Mouse (Mus musculus): ENCODE measurements around the gene Ceacam1.
"Not testable (repeated sequence)": the region's sequence is repeated elsewhere in the genome, so short reads cannot be mapped to it uniquely, and the experiment has no call there.

Gene Ceacam1

GRCm38 (mm10) chr7:25439978-25440815, 37.2 kb downstream of the Ceacam1 start:
- no peak for DNase-seq (ENCODE audit: low spot score)

GRCm38 (mm10) chr7:25439124-25439822, 38.1 kb downstream of the Ceacam1 start:
- no peak for DNase-seq (ENCODE audit: low spot score)

- no peak for DNase-seq (ENCODE audit: low spot score)
These were observed 40.7 kb downstream of the Ceacam1 start for GRCm38 (mm10) chr7:25436704-25437103.

DNA sequence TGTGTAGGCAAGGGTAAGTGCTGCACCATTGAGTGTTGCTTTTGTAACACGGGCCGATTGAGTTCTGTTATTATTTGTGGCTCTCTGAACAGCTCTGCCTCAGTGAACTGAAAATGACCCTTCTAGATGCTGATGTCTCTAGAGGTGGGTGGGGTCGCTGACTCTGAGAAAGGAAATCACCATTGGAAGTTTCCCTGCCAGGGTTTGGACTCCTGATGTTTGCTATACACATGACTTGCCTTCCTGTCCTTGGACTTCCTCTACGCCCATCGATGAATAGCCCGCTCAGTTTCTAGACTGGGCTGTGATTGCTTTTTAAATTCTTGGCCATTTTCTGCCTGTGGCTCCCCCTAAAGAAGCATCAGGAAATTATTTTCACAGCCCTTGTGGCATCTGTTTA, 41.2 kb downstream of the Ceacam1 start:
- no peak for DNase-seq (ENCODE audit: low spot score)

- no peak for DNase-seq (ENCODE audit: low spot score)
These were observed 41.9 kb downstream of the Ceacam1 start for GRCm38 (mm10) chr7:25435546-25435851.

GRCm38 (mm10) chr7:25434654-25435545, 42.5 kb downstream of the Ceacam1 start:
- DNase-seq (ENCODE audit: low spot score) = no peak

- DNase-seq (ENCODE audit: low spot score) = no peak
These were observed 43.4 kb downstream of the Ceacam1 start for GRCm38 (mm10) chr7:25433781-25434560.

GRCm38 (mm10) chr7:25433007-25433541, 44.3 kb downstream of the Ceacam1 start:
- DNase-seq (ENCODE audit: low spot score) = no peak

DNA sequence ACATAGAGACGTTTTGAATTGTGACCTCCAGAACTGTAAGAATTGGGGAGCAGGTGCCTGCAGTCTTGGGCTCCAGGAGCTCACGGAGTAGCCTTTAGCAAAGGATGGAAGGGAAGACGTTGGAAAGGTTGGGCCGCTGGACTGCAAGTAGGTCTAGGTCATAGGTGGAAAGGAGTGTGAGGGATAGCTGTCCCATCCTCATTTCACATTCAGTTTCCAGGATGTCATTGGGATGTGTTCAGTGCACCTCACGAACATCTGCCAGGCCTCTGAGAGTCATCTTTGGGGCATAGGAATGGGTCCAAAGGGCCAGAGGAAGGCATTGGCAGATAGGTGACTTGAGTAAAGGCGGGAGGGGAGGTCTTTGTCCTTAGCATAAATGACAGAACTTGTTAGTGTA, 45.0 kb downstream of the Ceacam1 start:
- no peak for DNase-seq (ENCODE audit: low spot score)

DNA sequence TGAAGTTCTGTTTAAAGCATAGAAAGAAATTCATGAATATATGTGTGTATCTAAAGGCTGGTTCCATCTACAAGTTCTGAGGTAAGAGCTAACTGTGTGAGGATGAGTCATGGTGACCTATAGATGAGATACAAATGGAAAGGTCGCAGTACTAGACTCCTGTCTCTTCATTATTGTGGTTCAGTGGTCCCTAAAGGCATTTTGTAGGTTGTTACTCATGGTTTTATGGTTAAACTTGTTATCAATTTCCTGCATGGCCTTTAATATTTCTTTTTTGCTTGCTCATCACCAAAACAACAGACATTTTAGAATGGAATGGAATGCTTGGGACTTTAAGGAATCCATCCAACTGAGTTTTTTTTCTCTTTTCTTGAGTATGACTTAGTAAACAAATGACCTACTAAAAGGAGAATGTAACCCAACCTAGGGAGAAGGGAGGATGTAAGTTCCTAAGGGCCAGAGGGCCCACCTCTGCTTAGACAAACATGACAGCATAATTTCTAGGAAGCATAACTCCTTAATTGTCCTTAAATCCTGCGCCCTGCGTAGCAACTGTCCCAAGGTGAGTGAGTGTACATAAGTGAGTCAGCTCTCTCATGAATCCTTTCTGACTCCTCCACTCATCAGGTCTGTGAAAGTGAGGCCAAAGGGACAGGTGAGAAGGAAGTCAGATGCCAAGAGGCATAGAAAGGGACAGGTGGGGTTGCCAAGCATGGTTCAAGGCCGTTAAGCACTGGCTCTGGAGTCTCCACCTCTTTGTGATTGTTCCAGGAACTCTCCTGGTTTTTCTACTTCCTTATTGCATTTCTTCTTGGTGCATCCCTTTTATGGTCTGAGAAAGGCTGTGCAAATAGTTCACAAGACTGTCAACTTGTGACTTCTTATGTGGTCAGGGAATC, 47.3 kb downstream of the Ceacam1 start:
- DNase-seq (ENCODE audit: low spot score) = no peak

DNA sequence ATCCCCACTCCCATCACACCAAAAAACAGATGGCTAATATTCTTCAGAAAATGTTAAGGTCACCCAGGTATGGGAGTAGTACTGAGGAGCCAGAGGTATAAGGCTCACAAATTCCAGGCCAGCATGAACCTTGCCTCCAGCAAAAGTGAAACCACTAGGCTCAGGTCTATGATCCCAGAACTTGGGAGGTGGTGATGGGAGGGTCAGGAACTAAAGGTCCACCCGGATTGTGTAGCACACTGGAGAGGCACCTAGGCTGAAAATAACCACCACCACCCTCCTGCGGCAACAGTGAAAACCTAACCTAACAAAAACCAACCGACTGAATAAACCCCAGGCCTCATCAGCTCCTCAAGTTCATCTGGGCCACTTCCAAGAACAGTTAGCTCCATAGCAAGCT, 49.1 kb downstream of the Ceacam1 start:
- no peak for DNase-seq (ENCODE audit: low spot score)

DNA sequence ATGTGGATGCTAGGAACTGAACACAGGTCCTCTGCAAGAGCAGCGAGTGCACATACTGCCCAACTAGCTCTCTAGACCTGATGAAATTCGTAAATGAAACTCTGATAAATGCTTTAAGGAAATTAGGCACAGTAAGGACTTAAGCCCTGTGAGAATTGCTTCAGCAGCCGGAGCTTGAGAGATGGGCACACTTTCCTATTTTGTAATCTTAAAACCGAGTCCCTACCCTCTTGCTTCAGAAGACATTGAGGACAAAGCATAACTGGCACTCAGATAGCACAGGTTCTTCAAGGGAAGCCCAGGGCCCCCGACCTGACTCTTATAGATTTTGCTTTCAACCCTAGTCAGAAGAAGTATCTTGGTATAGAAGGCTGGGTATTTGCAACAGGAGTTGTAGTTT, 50.3 kb downstream of the Ceacam1 start:
- no peak for DNase-seq (ENCODE audit: low spot score)

- DNase-seq (ENCODE audit: low spot score) = not testable (repeated sequence)
These were observed 51.0 kb downstream of the Ceacam1 start for GRCm38 (mm10) chr7:25426380-25426779.

DNA sequence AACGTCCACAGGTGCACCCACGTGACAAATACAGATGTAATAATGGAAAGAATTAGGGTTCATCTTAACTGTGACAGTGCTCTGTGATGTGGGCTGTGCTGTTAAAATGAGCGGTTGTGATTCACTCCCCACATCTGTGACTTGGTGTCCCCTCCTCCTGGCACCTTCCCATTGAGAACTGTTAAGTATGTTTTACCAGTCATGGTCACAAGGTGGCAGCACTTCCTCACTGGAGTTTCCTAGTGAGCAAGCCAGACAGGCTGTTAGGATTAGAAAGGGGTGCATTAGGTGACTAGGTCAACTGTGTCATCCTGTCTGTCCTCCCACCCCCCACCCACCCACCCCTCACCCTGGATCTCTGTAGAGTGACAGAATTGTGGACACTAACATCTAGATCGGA, 53.0 kb downstream of the Ceacam1 start:
- DNase-seq (ENCODE audit: low spot score) = peak; percentile 86

DNA sequence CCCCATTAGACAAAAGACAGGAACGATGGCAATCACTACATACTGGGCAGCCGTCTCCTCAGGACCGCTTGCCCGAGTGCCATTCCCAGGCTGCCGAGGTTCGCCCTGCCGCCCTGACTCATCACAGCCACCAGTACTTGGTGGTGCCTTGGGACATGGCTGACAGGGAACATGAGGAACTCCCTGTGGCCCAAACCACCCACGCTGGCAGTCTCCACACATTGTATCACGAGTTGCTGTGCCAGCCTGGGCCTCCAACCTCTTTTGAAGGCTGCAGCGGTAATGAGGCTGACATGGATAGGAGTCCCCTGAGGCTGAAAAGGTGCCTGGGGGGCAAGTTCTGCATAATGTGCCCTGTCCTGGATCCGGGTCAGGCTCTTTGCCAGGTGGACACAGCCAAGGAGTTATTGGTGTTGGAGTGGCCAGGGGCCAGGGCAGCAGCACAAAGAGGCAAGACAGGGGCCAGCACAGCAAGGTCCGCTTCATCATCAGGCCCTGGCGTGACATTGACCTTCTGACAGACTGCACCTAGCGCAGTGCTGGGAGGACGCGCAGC, 55.0 kb downstream of the Ceacam1 start:
- no peak for DNase-seq (ENCODE audit: low spot score)

- no peak for DNase-seq (ENCODE audit: low spot score)
These were observed 57.5 kb downstream of the Ceacam1 start for GRCm38 (mm10) chr7:25419943-25420342.

- no peak for DNase-seq (ENCODE audit: low spot score)
These were observed 57.9 kb downstream of the Ceacam1 start for GRCm38 (mm10) chr7:25419536-25419935.

GRCm38 (mm10) chr7:25417597-25417996, 59.8 kb downstream of the Ceacam1 start:
- DNase-seq (ENCODE audit: low spot score) = no peak

- no peak for DNase-seq (ENCODE audit: low spot score)
These were observed 64.5 kb downstream of the Ceacam1 start, which contains the start of gene Cxcl17 for GRCm38 (mm10) chr7:25412833-25413441. Gene Cxcl17 (minus strand): TSS chr7:25412886.

GRCm38 (mm10) chr7:25411861-25412260, 65.5 kb downstream of the Ceacam1 start:
- DNase-seq (ENCODE audit: low spot score) = no peak
